Mouse (Mus musculus) heart, postnatal 0 days (tissue): Measurements from ENCODE around the gene Baat.
"Not testable (repeated sequence)": the region's sequence is repeated elsewhere in the genome, so short reads cannot be mapped to it uniquely, and the experiment has no call there.

ENCODE experiments used
- CTCF ChIP-seq: IDR thresholded peaks from 2 replicates; pipeline ENCODE4 v1.5.1; 2016; ENCODE audit warnings: antibody characterized with exemption, control low read depth, low read depth
- EP300 ChIP-seq: IDR thresholded peaks from 2 replicates; pipeline ENCODE4 v1.6.1; 2016; ENCODE audit warnings: antibody characterized with exemption, low read depth

DNA sequence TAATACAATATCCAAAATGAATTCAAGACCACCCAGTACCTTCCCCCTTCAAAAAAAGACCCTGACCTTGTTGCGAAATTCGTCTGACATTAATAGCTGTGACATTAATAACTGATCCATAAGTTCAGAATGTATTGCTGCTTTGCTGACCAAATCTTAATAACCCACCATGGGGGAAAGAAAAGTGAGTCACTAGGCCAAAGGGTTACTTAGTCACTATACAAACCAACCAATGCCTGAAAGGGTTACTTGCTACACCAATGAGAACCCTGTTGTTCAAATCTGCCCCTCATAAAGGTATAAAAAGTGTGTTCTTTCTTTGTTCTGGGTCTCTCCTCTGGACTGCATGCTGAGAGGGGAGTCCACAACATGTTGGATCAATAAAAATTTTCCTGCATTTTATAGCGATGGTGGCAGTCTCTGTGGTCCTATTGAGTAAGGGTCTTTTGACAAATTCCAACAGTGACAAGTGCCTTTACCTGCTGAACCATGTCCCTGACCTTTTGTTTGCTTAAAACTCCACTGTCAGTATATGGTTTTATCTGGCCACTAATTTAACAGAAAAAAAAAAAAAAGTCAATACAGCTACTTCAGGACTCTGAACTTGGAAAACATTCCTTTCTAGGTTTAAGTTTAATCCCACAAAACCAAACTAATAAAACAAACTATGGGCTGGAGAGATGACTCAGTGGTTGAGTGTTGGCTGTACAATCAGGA is 20.3 kb downstream of the Baat start:
- TF ChIP-seq CTCF, EP300: not testable (repeated sequence)
